Mouse (Mus musculus) spleen, postnatal 4 days (tissue): ENCODE measurements around the gene Npb.
"Not testable (repeated sequence)": the region's sequence is repeated elsewhere in the genome, so short reads cannot be mapped to it uniquely, and the experiment has no call there.

Source experiments
- DNase-seq, 2 experiments: peaks; one replicate each; pipeline ENCODE4 v3.0.0; 2022; ENCODE audit warnings: low spot score in 2 of 2

The Npb gene

DNA sequence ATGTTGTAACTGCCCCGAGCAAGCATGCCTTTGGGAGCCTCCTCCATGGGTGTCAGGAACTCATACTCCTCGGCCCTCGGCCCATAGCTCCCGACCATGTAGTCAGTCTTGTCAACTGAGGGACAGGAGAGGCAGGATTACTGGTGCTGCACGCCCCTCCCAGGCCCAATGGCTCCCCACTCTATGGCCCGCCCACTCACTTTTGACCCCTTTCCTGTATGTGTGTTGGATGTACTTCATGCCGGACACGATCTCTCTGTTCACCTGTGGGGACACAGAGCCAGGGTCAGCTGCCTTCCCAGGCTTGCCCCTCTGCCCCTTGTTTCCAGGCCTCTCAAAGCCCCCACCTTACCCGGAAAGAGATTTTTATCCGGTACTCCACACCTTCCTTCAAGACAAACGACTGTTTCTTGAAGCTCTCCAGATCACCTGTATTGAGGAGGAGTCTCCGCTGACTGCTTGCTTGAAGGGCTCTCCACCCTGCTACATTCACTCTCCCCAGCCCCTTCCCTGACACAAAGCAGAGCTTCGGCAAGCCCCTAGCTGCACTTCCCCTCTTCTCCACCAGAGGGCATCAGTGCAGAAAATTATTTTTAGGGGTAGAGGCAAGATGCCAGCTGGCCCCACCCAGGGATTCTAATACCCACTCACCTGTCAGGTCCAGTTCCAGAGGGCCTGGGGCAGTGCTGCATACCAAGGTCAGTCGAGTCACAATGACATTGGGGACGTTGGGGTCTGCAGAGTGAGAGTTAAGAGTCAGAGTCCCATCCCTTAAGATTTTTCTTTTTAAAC, 28.8 kb upstream of the Npb start:
- DNase-seq, result peak; percentile 82 to 94

DNA sequence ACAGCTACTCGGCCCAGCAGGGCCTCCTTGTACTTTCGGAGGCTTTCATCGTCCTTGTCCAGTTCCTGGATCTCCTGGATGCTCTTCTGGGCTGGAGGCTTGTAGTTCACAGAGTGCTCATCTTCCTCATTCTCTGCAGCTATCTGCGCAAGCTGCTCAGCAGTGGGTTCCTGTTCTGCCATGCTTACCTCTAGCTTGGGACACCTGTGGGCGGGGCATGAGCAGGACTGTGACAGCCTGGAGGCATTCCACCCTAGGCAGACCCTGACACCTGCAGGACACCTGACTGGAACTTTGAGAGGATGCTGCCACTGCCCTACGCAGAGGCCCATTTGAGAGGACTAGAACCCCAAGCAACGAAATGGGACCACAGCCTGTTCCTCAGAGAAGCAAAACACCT, 28.1 kb upstream of the Npb start:
- peak; percentile 50 to 78 for DNase-seq

DNA sequence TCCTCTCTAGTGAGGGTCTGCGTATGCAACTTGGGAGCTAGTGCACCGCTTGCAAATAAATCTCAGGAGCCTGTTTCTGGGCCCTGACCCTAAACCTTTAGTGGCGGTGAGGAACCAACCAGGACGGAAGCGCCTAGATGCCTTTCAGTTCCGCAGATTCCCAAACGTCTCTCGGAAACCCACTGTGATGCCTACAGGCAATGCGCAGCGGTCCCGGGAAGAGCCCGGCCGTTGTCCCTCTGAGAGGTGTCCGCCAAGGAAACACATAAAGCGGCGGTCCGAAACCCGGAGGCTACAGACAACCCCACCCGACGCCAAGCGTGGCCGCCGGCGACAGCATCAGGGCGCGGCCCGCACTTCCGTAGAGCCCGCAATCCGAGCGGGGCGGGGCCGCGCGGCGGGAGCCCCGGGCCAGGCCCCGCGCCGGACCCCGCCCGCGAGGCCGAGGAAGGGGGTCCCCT, 27.4 kb upstream of the Npb start:
- DNase-seq, result peak; percentile 52 to 81

DNA sequence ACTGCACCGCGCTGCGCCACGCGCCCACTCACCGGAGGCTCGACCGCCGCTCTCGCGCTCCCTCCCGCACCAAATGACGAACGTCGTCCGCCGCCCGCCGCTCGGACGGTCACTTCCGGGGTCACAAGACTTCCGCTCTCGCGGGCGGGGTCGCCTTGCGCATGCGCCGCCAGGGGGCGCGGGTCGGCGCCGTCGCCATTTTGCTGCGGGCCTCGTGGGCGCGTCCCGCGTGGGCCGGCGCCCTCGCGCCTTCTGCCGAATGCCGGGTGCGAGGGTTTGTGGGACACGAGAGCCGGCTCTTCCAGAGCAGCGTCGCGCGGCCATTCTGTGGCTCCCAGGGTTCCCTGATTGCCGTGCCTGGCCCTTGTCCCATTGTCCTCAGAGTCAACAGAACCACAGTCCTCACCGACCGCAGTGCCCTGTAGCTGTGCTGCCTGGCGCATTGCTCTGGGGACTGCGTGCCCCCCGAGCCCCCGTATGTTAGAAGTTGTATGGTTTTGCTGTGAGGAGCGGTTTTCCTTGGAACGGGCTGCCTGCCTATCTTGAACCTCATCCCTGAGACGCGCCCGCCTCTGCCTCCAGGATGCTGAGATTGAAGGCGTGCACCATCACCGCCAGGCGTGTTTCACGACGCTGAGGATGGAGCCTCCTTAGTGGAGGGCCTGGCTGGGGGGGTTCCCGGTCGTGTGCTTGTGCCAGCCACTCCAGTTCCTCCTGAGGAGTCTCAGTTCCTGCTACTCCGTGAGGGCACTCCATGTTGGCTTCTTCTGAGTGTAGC, 26.6 kb upstream of the Npb start, which contains the start of gene Arhgdia:
Gene Arhgdia (minus strand): TSS at position 135 of the 778 bp plus-strand sequence.
- peak; percentile 87 to 94 for DNase-seq

DNA sequence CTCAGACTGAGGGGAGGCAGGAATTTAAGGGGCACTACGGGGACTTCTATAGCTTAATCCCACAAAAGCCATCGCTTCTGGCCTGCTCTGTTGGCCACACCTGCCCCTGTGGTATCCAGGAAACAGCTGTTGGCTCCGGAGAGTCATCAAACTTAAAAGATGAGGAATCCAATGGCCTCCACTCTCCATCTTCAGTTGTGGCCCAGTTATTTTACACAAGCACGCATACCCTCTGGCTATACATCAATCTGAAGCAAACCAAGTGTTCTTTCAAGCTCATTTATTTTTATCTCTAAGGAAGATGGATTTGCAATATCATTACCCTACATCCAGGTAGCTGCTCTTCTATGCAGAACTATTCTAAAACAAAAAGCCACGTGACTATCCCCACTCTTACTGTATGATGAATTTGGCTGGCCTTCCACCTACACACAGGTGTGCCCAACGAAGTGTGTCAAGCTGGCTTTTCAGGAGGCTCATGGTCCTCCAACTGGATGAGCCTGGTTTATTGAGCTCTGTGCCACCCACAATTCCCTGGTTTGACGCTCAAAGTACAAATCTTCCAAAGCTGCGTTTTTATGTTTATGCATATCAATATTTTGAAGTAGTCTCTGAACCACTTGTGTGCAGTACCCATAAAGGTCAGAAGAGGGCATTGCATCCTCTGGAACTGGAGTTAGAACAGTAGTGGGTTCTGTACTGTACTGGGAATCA, 25.9 kb upstream of the Npb start:
- DNase-seq, result peak; percentile 65 to 75

DNA sequence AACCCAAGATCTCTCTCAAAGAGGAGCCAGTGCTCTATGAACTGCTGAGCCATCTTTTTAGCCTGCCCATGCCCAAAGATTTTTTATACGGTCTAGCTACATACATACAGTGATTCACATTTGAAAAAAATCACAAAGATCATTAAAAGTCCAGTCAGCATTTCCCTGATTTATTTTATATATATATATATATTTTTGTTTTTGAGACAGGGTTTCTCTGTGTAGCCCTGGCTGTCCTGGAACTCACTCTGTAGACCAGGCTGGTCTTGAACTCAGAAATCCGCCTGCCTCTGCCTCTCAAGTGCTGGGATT, 25.3 kb upstream of the Npb start:
- DNase-seq, result not testable (repeated sequence)

DNA sequence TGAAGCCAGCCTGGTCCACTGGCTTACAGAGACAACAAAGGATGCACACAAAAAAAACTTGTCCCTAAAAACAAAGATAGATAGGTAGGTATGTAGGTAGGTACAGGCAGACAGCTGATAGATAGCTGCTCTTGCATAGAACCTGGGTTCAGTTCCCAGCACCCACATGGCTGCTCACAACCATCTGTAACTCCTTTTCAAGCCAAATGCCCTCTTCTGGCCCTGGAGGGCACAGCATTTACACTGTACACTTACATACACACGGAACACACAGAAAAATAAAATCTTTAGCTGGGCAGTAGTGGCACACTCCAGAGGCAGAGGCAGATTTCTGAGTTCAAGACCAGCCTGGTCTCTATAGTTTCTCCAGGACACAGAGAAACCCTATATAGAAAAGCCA, 24.3 kb upstream of the Npb start:
- DNase-seq, result no peak

DNA sequence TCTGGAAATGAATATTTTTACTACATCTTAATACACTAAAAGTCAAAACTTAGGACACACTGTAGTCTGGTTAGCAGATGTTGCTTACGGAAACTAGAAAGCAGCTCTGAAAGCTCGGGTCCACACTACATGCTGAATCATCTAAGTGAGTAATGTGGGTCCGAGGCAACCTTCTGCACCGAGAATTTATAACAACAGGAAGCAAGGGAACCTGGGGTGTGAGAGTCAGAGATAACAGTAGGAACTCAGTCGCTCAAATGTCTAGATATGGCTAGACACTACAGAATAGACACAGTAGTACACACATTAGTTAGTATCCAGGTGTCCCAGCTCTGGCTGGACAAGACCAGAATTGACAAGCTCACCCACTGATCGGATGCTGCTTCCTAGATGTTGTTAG, 19.7 kb upstream of the Npb start:
- DNase-seq, result no peak

DNA sequence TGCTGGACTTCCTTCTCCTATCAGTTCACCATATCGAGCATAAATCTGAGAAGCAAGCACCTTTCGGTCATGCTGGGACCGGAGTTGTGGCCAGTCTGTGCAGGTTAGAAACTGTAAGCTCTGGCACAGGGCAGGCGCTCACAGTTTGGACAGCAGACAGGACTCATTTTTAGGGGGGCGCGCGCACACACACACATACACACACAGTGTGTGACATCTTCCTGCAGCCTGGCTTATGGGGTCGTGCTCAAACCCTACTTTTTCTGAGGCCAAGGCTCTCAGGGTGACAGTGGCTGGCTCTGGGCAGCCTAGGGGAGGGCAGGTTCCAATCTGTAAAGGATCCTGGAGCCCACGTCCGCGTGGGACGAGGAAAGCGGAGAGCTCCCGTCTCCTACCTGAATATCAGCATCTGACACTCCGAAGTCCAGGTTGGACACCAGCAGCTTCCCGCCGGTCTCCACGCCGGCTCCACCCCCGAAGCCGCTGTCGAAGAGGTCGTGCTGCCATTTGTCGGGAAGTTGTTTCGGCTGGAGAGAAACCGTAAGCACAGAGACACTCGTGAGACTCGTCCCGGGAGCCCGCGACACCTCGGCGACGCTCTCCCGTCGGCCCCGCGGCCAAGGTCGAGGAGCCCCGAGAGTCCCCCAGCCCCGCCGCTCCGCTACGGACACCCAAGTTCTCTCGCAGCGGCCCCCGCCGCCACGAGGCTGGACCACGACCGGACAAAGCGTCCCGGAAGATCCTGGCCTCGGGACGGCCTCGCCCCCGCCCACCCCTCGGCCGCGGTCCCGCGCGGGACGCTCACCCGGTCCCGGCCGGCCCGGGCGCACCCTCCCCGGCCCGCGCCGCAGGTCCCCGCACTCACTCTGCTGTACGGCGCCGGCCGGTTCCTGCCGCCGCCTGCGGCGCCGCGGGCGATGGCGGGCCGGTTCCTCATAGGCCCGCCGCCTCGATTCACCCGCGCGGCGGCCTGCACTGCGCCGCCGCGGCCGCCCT, 10.7 kb upstream of the Npb start:
- peak; percentile 43 to 80 for DNase-seq

DNA sequence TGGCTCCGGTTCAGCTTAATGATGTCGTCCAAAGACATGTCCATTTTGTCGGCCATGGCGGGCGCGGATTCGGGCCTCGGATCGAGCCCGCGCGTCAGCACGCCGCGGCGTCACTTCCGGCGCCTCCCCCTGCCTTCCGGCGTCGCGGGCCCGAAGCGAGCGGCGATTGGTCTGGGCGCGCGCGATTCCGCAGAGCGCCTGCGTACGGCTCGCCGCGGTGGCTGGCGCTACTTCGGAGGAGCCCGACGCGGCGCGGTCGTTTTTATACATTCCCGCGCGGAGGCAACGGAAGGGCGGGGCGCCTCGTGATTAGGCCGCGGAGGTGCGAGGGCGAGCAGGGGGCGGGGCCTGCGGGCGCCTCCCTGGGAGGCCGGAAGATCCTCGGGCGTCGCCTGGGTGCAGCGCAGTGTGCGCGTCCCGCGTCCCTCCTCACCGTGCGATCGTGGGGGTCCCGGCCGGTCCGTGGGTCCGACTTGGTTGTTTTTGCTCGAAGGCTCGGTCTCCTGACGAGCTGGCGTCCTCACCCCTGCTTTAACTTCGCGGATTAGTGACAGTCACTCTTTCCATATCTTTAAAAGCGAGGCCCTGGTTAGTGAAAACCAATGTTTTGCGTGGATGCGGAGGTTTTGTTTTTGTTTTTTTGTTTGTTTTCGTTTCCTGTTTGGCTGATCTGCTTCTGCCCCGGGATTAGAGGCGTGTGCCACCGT, 9.8 kb upstream of the Npb start, which contains the start of the genes Alyref and Anapc11:
Gene Alyref (minus strand): TSS at position 83 of the 707 bp plus-strand sequence.
Gene Anapc11 (plus strand): TSS at position 139 of the 707 bp plus-strand sequence.
- peak; percentile 94 to 97 for DNase-seq

DNA sequence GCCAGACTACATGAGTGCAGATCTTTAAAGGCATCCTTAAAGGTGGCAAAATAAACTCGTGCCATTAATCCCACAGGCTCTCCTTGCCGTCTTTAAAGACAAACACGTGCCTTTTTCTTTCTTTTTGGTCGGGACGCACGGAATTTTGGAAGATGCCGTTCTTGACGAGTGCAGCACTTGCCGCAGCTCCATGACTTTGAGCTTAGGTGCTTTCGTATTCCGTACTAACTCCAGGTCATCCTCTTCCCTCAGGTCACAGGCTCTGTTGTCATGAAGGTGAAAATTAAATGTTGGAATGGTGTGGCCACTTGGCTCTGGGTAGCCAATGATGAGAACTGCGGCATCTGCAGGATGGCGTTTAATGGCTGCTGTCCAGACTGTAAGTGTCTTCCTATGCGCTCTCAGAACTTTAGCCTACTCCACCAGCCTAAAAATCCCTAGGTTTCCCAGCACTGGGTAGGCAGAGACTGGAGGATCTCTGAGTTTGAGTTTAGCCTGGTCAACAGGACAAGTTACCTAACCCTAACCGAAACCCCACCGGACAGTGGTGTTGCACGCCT, 9.2 kb upstream of the Npb start:
- DNase-seq, result no peak

DNA sequence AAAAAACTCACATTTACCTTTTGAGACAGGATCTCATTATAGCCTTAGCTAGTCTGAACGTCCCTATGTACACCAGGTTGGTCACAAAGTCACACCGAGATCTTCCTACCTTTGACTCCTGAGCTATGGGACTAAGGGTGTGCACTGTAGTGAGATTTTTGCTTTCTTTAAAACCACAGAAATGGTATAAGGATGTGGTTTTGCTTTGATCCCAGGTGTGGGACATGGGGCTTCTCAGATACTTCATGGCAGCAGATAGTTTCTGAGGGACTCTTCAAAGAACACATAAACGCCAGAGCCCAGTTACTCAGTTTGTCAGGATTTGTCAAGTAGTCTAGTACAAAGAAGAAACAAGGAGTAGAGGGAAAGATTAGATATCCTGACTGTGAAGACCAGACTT, 7.6 kb upstream of the Npb start:
- DNase-seq, result no peak

DNA sequence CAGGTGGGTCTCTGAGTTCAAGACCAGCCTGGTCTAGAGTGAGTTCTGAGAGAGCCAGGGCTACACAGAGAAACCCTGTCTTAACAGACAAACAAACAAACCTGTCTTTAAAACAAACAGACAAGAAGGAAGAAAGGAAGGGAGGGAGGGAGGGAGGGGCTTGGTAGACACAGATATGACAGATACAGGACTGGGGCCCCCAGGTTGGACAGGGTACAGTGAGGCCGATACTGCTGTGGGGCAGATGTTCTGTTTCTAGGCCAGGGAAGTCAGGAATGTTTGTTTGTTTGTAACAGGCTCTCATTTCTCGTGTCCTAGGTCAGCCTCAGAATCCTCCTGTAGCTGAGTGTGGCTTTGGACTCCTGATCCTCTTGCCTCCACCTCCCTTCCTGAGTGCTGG, 4.7 kb upstream of the Npb start:
- no peak for DNase-seq

DNA sequence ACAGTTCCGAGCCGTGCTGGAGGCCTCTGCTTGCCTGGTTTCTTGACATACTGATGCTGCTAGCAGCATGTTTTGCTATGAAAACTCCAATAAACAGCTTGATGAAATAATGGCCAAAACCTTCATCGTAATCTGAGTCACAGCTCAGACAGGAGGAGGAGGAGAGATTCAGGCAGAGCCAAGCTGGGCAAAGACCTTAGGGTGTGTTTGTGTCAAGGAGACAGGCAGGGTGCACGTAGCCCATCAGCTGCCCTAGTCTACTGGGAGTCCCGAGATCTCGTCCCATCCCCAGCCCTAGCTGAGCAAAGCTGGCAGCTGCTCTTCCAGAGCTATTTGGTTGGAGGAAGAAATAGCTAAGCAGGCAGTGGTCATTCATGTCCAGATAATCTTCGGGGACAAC, 2.6 kb upstream of the Npb start:
- DNase-seq, result no peak

DNA sequence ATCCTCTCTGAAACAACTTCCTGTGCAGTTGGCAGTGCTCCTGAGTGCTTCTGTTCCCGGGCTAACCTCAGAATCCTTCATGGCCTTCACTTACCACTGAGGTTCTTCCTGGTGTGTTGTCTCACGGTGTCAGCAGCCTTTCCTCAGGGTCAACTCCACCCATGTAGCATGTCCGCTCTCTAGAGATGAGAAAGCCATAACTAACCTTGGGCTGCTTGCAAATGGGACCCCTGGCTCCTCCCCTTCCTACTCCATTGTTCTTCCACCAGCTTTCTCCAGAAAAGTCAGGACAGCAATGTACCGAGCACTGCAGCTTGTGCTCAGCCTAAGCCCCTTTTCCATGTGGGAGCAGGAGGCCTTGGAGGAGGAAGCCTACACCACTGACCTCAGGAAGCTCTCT, 1.5 kb upstream of the Npb start:
- no peak for DNase-seq

DNA sequence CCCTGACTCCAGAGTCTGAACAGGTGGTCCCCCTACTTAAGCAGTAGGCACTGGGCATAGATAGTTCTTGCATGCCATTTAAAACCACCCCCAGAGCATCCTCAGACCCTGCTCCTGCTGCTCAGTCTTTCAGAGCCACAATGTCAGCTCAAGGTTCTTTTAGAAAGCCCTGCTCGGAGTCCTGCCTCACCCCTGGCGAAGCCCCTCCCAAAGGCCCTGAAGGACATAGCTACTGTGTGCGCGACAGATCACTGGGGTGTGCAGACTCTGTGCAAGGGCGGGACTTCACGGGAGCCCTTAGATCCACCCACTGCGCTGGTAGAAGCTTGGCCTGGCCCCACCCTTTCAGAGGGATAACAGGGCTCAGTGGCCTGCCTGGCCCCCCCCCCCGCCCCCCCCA, 973 bp downstream of the Npb start:
- no peak for DNase-seq

DNA sequence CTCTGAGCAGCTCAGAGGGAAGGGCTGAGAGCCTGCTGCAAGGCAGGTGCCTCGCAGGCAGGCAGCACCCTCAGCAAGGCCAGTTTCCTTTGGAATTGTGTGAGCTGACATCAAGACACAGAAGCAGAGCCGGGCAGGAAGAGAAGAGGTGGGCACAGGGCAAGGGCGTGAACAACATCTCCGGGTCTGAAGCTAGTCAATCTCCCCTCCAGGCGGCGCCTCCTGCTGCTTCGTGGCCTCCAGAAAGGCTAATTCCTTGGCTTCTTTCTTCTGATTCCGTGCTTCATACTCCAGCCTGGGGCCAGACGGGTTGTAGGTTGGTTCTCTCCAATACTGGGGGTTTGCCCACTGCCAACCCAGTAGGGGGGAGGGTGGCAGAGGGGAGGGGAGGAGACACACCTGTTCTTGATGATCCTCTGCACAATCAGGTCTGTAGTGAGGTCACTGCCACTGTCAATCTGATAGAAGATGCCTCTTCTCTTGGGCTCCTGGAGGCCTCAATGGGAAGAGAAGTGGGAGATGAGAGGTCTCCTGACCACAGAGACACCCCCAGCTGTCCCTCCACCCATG, 2.3 kb downstream of the Npb start:
- DNase-seq, result no peak

DNA sequence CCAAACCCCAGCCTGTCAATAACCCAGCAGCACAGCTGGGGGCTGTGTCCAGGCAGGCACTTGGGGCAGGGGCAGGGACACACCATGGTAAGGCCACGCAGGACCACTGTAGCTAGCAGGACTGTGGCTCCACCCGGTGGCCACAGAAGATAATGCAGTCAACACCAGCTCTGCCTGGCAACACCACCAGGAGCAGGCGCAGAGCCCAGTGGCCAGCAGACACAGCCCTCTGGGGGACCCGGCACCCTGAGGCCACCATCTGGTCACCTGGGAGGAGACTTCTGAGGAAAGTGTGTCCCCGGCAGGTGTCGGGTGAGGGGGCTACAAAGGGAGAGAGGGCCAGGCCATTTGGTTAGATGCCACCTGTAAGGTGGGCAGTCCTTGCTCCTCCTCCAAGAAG, 4.5 kb downstream of the Npb start:
- DNase-seq, result peak; percentile 79 to 91

DNA sequence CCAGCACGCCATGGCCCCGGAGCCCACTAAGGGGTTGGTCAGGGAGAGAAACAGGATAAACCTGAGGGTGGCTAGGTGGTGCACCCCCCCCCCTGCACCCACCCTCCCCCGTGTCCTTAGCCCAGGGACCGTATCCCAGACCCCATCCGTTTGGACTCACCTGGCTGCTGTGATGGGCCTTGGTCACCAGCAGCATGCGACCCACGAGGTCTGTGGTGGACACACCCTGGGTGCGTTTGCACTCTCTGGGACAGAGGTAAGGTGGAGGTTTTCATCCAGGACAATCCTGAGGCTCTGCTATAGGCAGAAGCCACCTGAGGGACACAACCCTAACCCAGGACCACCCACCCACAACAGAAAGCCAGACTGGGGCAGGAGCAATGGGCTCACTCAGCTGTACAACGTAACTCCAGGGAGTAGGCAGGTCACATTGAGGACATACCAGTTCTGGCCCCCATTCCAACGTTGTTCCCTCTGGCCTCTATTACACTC, 5.2 kb downstream of the Npb start:
- DNase-seq, result no peak

DNA sequence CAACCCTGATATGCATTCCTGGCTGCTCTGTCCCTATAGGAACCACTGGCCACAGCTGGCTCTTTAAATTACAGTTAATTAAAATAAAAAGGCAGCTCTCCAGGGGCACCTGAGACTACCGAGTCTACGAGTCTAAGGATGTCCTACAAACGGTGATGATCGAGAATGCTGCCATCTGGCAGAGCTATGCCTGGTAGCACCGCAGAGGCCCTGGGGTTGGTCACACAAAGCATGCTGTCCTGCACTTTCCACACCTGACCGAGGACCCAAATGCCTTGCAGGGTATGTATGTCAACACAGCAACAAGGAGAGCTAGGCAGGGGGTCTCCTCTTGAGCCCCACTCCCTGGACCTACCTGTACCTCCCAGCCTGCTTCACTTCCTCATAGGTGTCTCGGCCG, 5.7 kb downstream of the Npb start:
- DNase-seq, result no peak
